8 mouse cellular contexts compared by ENCODE assay signal in genomic region chr4:63275251-63275650, GRCm38 (mm10).
DNase-seq lines count a peak whose midpoint lies in the region; ATAC-seq and TF ChIP-seq lines count a peak whose summit lies in the region.

No protein-coding gene starts in this region.

- 48% methylated on average over 8 of the region's 8 CpGs for WGBS in hindbrain, embryonic 15.5 days
- 56% methylated on average over 8 of the region's 8 CpGs for WGBS in hindbrain, embryonic 10.5 days
- WGBS in midbrain, embryonic 15.5 days: 48% methylated on average over 8 of the region's 8 CpGs
- 65% methylated on average over 8 of the region's 8 CpGs for WGBS in midbrain, embryonic 11.5 days
- 35% methylated on average over 8 of the region's 8 CpGs for WGBS in olfactory bulb, adult 2 months

- H3K9me3 ChIP-seq in hindbrain, embryonic 15.5 days: no peaks in the 10 kb centered on the region
- no peaks in the 10 kb centered on the region for H3K9me3 ChIP-seq in hindbrain, embryonic 10.5 days
- H3K9me3 ChIP-seq in midbrain, embryonic 15.5 days: no peaks in the 10 kb centered on the region
- no peaks in the 10 kb centered on the region for H3K9me3 ChIP-seq in midbrain, embryonic 11.5 days (ENCODE audit: control insufficient read depth, low read length)

- TF ChIP-seq CTCF in olfactory bulb, adult 2 months (IDR thresholded peaks at IDR 0.05; ENCODE audit: insufficient read depth, low read depth, low read length): no peak

- DNase-seq in hindbrain, embryonic 10.5 days (ENCODE audit: low spot score): no peak
- DNase-seq in midbrain, embryonic 11.5 days (ENCODE audit: low spot score, missing footprints): no peak
- DNase-seq in heart, adult 8-10 months (ENCODE audit: low spot score): peak; percentile 53
- DNase-seq in adrenal gland, adult 2 months: no peak

- ATAC-seq in hindbrain, embryonic 15.5 days (ENCODE audit: low FRiP score, low read depth): peak; percentile 51; the same call in 1 of the 2 replicates
- ATAC-seq in midbrain, embryonic 15.5 days (replicated peaks): peak; percentile 53; the same call in 1 of the 2 replicates
- no peak for ATAC-seq in midbrain, embryonic 11.5 days (ENCODE audit: low FRiP score)
- no peak for ATAC-seq in erythroblast, adult 5-6 weeks (replicated peaks; ENCODE audit: low FRiP score, poor library complexity, severe bottlenecking)

- no peak overlapping the region for H3K27ac ChIP-seq in hindbrain, embryonic 15.5 days (replicated peaks)
- H3K27ac ChIP-seq in hindbrain, embryonic 10.5 days: no peak overlapping the region
- H3K27ac ChIP-seq in midbrain, embryonic 15.5 days: no peak overlapping the region
- no peak overlapping the region for H3K27ac ChIP-seq in midbrain, embryonic 11.5 days (ENCODE audit: low read depth, low read length)
- H3K27ac ChIP-seq in olfactory bulb, adult 2 months (ENCODE audit: insufficient read depth, low read depth, low read length): 0 out of 2 replicates have a peak overlapping the region, but pooled peaks have one; percentile 41

- H3K27me3 ChIP-seq in hindbrain, embryonic 15.5 days: no peaks in the 10 kb centered on the region
- no peaks in the 10 kb centered on the region for H3K27me3 ChIP-seq in hindbrain, embryonic 10.5 days (ENCODE audit: insufficient read depth, poor library complexity, severe bottlenecking)
- no peaks in the 10 kb centered on the region for H3K27me3 ChIP-seq in midbrain, embryonic 15.5 days (replicated peaks)
- H3K27me3 ChIP-seq in midbrain, embryonic 11.5 days (ENCODE audit: control insufficient read depth, insufficient read depth, low read length): no peaks in the 10 kb centered on the region

- peaks cover 11% of the 10 kb centered on the region for H3K4me1 ChIP-seq in hindbrain, embryonic 15.5 days (replicated peaks)
- peaks cover 5% of the 10 kb centered on the region; the same call in 1 of the 2 replicates for H3K4me1 ChIP-seq in hindbrain, embryonic 10.5 days (replicated peaks)
- H3K4me1 ChIP-seq in midbrain, embryonic 15.5 days: peaks cover 5% of the 10 kb centered on the region; the same call in 1 of the 2 replicates
- no peaks in the 10 kb centered on the region for H3K4me1 ChIP-seq in midbrain, embryonic 11.5 days (ENCODE audit: control insufficient read depth, insufficient read depth, low read length)
- H3K4me1 ChIP-seq in olfactory bulb, adult 2 months (ENCODE audit: control insufficient read depth, insufficient read depth, low read length): peaks cover 30% of the 10 kb centered on the region

- H3K9ac ChIP-seq in hindbrain, embryonic 15.5 days: no peak overlapping the region
- no peak overlapping the region for H3K9ac ChIP-seq in midbrain, embryonic 15.5 days
- no peak overlapping the region for H3K9ac ChIP-seq in midbrain, embryonic 11.5 days (ENCODE audit: low read length)

- H3K4me2 ChIP-seq in hindbrain, embryonic 15.5 days: no peak overlapping the region
- H3K4me2 ChIP-seq in midbrain, embryonic 15.5 days: no peak overlapping the region
- H3K4me2 ChIP-seq in midbrain, embryonic 11.5 days: no peak overlapping the region

- no peaks in the 10 kb centered on the region for H3K36me3 ChIP-seq in hindbrain, embryonic 15.5 days
- peaks cover 7% of the 10 kb centered on the region for H3K36me3 ChIP-seq in hindbrain, embryonic 10.5 days
- H3K36me3 ChIP-seq in midbrain, embryonic 15.5 days (replicated peaks): no peaks in the 10 kb centered on the region
- no peaks in the 10 kb centered on the region for H3K36me3 ChIP-seq in midbrain, embryonic 11.5 days (ENCODE audit: control insufficient read depth, insufficient read depth, low read length)

- no peak for TF ChIP-seq POLR2A in olfactory bulb, adult 2 months (IDR thresholded peaks at IDR 0.05; ENCODE audit: insufficient read depth, low read depth, low read length)

- no peak overlapping the region for H3K4me3 ChIP-seq in hindbrain, embryonic 15.5 days
- H3K4me3 ChIP-seq in hindbrain, embryonic 10.5 days: no peak overlapping the region
- H3K4me3 ChIP-seq in midbrain, embryonic 15.5 days: no peak overlapping the region
- H3K4me3 ChIP-seq in midbrain, embryonic 11.5 days (ENCODE audit: low read depth, low read length): no peak overlapping the region
- H3K4me3 ChIP-seq in olfactory bulb, adult 2 months (ENCODE audit: insufficient read depth, low read depth, low read length): no peak overlapping the region

Comparison
In these comparisons a context has a peak if more than half of its experiments do, and no peak if none do; other contexts are left out.
1. ATAC-seq: peak in hindbrain, embryonic 15.5 days (single experiment) and midbrain, embryonic 15.5 days (single experiment); none in midbrain, embryonic 11.5 days (single experiment) and erythroblast, adult 5-6 weeks (single experiment).